Mouse (Mus musculus) right cerebral cortex, postnatal 36 days (tissue): ENCODE data around the gene Sult4a1.
"Not testable (repeated sequence)": the region's sequence is repeated elsewhere in the genome, so short reads cannot be mapped to it uniquely, and the experiment has no call there.

Source experiments
- DNase-seq, 2 experiments: peaks; one replicate each; pipeline ENCODE4 v3.0.0; 2022; ENCODE audit warnings: low spot score in 2 of 2, mixed read lengths in 1 of 2

The Sult4a1 gene

GRCm38 (mm10) chr15:84097536-84097935 is 8.0 kb downstream of the Sult4a1 start:
- DNase-seq, result not testable (repeated sequence)

DNA sequence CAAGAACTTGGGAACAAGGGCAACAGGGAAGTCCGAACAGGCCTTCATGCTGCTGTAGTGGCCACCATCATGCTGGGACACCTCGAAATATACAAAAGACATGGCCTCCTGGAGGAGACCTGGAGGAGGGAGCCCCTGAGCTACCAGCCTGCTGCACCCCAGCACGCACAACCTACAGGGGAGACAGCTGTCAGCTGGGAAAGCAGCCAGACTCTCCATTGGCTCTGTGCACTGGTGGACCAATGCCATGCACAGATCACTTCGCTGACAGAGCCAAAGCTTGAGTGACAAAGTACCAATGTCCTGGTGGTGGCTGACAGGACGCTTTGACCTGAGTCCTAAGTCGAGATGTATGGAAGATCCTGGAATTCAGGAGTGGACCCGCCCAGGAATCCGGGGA is 9.5 kb downstream of the Sult4a1 start:
- no peak for DNase-seq

GRCm38 (mm10) chr15:84094921-84095320 is 10.6 kb downstream of the Sult4a1 start:
- no peak for DNase-seq

- DNase-seq, result no peak
These were observed 18.8 kb downstream of the Sult4a1 start for GRCm38 (mm10) chr15:84086775-84087174.

- DNase-seq, result no peak
These were observed 19.2 kb downstream of the Sult4a1 start for GRCm38 (mm10) chr15:84086364-84086763.

GRCm38 (mm10) chr15:84080069-84080468 is 25.5 kb downstream of the Sult4a1 start:
- no peak for DNase-seq

- DNase-seq, result peak; percentile 59 to 84
These were observed 26.0 kb downstream of the Sult4a1 start for GRCm38 (mm10) chr15:84079519-84079918.

DNA sequence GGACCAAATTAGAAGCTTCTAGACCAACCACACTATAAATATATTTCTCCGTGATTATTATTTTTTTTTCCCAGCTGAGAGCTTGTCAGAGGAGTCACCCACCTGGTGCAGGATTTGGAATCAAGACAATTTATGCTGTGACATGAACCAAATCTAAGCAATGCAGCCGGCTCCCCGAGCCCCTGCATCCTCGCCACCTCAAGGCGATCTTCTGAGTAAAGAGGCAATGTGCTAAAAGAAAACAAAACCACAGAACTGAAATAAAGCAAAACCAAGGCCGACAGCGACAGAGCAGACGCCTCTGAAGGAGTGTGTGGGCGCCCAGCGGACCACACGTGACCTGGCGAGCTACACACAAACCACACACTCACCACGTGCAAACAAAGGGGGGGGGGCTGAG is 26.9 kb downstream of the Sult4a1 start:
- peak in 1 of 2 experiments; percentile 60 for DNase-seq

GRCm38 (mm10) chr15:84077151-84077550 is 28.4 kb downstream of the Sult4a1 start:
- DNase-seq, result no peak

GRCm38 (mm10) chr15:84074705-84075185 is 30.8 kb downstream of the Sult4a1 start:
- DNase-seq, result no peak

GRCm38 (mm10) chr15:84073911-84074704 is 31.4 kb downstream of the Sult4a1 start:
- DNase-seq, result no peak

DNA sequence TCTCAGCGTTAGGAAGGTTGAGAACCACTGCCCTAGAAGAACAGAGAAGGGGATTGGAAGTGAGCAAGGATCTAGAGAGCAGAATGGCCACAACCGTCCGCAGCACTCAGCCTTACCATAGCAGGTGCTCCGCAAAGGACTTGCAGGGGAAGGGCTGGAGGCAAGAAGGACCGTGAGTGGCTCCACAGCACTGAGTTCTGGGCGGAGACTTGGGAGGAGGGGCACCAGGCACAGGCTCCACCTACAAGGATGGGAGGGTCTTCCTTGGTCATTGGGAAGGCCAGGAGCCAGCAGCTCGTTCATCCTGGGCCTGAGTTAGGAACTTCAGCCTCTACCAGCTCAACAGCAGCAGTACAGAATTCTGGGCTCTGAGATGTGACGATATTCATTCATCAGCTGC is 32.5 kb downstream of the Sult4a1 start:
- no peak for DNase-seq

GRCm38 (mm10) chr15:84072226-84072625 is 33.3 kb downstream of the Sult4a1 start:
- DNase-seq, result peak; percentile 73 to 79

DNA sequence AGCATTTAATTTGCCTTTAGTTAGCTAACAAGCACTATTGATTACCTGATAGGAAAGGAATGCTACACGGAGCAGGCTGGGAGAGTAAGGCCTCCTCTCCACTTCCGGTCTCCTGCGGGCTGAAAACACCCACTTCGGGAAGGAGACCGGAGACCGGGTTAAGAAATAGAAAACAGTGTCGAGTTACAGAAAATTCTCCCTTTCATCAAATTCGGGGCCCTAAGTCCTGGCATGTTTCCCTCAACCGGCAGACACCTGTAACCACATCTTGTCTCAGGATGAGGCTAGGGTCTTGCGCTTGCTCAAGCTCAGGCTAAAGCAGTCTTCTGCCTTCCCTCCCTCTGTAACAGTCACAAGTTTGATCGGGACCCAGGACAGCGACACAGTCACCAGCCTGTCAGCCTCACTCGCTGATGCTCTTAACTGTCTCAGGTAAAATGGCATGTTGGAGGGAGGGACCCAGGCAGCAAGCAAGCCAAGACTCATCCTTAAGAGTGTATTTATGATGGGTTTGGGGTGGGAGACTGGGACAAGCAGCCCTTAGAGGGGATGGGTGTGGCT is 35.4 kb downstream of the Sult4a1 start:
- no peak for DNase-seq

GRCm38 (mm10) chr15:84069455-84070050 is 36.0 kb downstream of the Sult4a1 start:
- no peak for DNase-seq

- DNase-seq, result no peak
These were observed 39.9 kb downstream of the Sult4a1 start for GRCm38 (mm10) chr15:84065701-84066100.

- DNase-seq, result peak; percentile 71 to 79
These were observed 40.4 kb downstream of the Sult4a1 start, which contains the start of gene Efcab6 for GRCm38 (mm10) chr15:84065140-84065539. Gene Efcab6 (minus strand): TSS chr15:84065379.

DNA sequence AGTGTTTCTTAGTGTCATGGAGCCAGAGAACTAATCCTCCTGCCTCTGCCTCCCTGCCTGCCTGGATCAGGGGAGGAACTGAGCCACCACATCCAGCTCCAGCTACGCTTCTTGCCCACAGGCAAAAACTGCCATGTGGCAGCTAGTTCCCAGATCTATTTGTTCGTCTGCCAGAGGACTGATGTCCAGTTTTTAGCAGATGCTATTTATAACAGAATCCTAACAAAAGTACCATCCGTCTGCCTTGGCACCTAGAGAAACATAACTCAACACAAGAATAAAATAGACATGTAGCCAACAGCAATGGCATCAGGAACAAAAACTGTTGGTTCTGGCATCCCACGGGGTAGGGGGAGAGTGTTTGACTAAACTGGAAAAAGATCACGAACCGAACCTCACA is 46.7 kb downstream of the Sult4a1 start:
- DNase-seq, result no peak

DNA sequence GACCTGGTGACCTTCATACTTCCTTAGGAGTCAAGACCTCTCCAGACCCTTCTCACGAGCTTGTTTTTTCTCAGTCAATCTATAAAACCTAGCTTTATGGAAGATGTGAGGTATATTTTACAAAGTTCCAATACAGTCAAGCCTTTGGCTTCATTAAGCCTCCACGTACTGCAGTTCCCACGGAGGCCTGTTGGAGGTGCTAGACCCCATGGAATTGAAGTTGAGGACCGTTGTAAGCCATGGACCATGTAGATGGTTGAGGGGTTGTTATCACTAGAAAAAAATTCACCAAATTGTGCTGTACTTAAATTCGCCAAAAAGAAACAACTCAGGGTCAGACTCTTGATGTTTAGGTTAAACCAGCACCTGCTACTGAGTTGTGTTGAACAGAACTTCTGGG is 49.5 kb downstream of the Sult4a1 start:
- no peak for DNase-seq

- peak; percentile 62 to 75 for DNase-seq
These were observed 51.7 kb downstream of the Sult4a1 start for GRCm38 (mm10) chr15:84053859-84054258.

DNA sequence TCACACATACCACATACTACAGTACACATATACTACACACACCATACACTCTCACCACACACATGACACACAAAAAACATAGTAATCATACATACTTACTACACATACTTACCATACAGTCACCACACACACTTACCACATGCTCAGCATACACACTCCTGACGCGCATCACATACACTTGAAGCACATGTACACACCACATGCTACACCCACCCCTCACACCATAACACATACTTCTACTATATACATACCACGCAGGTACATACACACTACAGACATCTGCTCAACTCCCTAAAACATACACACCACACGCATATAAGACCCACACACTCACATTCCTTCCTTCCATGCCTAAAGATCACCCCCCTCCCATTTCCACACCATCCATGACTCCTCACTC is 52.3 kb downstream of the Sult4a1 start:
- no peak for DNase-seq

DNA sequence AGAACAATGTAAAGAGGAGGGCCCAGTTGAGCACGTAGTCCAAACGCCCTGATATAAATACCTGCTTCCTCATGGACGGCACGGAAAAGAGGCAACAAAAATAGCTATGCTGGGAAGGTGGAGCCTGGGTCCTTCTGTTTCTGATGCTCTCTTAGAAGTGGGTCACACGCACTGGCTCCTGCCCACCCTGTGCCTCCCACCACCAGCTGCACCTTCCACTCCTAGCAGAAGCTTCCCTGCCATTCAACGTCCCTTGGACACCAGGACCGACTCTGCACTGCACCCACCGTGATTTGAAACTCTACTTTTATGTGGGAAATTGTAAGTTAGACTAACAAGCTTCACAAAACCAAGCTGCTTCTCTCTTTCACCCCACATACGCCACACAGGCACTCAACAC is 53.2 kb downstream of the Sult4a1 start:
- peak in 1 of 2 experiments; percentile 50 for DNase-seq

- DNase-seq, result no peak
These were observed 56.0 kb downstream of the Sult4a1 start for GRCm38 (mm10) chr15:84049570-84049969.
